Mouse (Mus musculus): Measurements from ENCODE around the gene Ric3.
A peak's percentile ranks its signal among the peaks of the same experiment; 100 is the strongest.
"Not testable (repeated sequence)": the region's sequence is repeated elsewhere in the genome, so short reads cannot be mapped to it uniquely, and the experiment has no call there.

Gene Ric3

DNA sequence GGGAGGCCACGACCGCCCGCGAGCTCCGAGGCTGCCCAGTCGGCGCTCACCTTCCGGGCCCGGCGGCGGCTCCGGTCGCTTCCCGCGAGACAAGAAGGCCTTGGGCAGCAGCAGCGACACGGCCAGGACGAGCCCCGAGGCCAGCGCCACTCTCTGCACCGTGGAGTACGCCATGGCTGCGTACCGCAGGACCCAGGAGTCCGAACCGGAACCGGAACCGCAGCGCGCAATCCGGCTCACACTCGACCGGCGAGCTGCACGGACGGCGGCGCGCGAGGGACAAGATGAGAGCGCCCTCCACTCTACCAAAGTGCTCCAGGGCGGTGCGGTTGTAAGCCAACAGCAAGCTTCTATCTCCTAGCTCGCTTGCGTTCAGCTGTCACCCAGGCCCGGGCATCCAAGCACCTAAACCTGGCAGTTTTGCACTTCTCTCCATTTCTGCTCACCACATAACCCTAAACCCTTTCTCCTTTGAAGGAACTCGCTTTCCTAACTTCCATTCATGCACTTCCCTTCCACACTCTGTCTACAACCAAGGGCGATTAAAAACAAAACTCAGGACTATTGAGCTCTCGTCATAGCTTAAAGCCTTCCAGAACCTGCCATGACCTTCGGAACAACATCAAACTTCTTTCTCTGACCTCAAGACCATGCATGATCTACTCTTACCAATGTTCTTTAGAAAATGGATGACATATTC, at the start of gene Ric3:
Gene Ric3, minus strand, starts transcription at position 219 of the 700 bp plus-strand sequence.
- DNase-seq (ENCODE audit: low spot score), result peak; percentile 41

DNA sequence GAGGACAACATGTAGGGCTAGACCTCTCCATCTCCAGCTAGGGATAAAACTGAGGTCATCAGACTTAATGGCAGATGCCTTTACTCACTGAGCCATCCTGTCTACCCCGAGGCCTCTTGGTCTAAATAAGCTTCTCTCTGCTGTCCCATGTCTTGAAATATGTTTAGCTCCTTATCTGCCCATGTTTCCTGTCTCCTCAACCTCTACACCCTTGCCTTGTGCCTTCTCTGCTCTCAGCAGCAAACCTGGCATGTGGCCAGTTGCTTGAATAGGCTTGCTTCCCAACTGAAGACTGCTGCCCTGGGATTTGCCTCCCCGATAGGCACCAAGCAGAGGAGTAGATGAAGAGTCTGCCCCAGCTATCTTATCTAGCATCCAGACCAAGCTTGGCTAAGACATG, 48.4 kb upstream of the Ric3 start:
- DNase-seq (ENCODE audit: low spot score), result no peak

DNA sequence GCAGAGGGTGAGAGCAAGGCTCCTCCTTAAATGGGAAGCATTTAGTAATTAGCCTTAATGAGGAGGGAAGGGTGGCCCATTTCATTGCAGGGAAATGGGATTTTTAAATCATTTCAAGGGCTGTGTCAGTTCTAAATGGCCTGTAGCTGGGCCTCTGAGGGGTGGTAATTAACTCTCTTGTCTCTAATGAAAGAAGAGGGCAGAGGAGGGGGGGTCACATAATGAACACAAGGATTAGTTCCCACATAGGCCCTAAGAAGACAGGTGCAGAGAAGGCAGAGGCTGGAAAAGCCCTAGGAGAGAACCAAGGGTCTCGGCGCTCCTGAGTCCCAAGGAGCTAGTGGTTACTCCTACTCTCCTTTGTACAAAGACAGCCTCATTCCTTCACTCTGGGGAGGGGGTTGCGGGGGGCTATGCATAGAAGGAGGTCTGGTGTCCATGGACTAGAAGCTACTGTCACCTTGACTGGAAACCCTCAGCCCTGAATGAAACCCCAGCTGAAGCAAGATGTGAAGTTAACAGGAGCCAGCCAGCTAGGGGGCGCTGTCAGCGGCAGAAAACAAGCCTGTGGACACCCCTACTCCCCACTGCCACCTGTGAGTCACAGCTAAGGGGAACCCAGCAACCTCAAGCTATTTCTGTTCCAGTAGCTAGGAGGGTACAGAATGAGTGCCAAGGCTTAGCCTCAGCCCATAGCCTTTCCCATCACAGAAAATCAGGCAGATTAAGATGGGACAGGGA, 47.0 kb upstream of the Ric3 start:
- no peak for DNase-seq (ENCODE audit: low spot score)

DNA sequence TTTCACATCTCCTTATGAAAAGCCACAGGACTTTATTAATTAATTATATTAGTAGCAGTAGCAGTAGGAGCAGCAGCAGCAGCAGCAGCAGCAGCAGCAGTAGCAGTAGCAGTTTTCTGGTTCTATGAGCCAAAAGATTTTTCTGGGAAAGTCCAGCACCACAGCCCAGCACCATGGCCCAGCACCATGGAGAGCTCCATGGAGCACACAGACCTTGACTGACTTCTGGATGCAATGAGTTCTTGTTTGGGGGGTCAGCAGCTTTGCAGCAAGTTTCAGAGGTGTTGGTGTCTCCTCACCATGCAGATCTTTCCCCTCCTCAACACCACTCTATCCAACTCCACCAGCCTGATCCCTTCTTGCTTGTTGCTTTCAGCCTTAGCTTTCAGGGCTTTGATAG, 46.3 kb upstream of the Ric3 start:
- DNase-seq (ENCODE audit: low spot score), result no peak

GRCm38 (mm10) chr7:109115929-109116328, 32.8 kb upstream of the Ric3 start:
- no peak for DNase-seq (ENCODE audit: low spot score)

GRCm38 (mm10) chr7:109115488-109115887, 32.4 kb upstream of the Ric3 start:
- DNase-seq (ENCODE audit: low spot score), result not testable (repeated sequence)

- no peak for DNase-seq (ENCODE audit: low spot score)
Measured at GRCm38 (mm10) chr7:109114950-109115349, 31.8 kb upstream of the Ric3 start.

DNA sequence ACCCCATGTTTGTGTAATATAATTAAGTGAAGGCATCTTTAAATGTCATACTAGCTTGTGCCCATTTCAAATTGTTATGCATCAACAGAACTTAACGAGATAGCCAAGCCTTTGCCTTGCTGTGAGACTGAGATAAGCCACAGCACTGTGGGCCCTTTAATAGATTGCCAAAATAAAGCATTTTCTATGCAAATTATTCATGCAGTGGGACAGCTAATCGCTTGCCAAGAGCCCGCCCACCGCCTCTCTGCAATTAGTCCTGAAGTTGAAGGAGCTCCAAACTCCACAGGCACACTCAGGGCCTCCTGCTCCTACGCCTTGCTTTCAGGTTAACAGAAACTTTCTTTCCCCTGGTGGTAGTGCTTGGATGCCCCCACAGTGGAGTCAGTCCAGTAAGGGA, 27.9 kb upstream of the Ric3 start:
- DNase-seq (ENCODE audit: low spot score), result no peak

GRCm38 (mm10) chr7:109104894-109105293, 21.8 kb upstream of the Ric3 start:
- DNase-seq (ENCODE audit: low spot score), result no peak

DNA sequence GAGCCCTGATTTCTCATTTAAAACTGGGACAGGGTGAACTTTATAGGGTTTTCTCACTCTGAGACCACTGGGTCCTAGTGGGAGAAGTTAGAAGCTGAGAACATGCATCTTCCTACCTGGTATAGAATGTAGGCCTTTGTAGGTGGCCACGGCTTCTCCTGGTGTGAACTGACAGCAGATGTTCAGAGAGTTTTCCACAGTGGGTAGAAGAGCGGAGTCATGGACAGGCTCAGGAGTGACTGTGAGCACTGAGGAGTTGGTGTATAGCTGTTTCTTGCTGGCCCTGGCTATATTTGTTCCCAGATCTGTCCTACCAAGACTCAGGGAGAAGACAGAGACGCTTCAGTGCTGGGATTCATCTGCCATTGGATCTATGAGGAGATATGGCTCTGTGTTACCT, 18.0 kb upstream of the Ric3 start:
- no peak for DNase-seq (ENCODE audit: low spot score)

DNA sequence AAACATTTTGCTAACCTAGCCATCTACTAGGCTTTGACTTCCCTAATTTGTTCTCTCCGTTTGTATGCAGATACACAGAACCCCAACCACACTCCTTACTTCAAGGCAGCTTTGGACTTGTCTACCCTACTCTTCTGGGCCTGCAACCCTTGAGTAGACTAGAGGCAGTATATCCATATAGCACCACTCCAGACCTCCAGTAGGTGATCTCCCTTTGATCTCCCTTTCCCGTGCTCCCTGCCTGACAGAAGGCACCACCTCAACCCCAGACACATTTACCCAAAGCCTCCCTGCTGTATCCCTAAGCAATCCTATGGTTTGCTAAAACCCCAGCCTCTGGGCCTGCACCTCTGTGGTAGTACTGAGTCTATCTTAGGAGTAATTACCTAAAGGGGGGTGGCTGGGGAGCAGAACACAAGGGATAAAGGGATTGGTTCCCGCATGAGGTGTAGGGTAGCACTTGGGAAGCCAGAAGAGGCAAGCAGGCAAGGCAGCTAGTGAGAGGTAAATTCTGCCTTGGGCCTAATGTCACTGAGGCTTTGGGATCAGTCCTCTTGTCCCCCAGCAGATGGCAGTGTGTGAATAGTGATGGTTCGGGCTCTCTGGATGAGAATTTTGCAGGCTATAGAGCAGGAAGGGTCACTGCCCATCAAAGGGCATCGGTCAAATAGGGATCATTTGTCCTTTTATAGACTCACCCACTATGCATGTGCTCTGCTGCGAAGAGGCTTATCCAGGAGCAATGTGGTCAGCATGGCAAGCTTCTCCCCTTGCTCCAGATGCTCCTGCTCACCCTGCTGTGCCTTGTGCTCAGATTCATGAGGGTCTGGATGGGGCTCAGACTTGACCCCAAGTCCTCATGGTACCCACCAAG, 15.3 kb upstream of the Ric3 start:
- peak; percentile 26 for DNase-seq (ENCODE audit: low spot score)

- no peak for DNase-seq (ENCODE audit: low spot score)
Measured at GRCm38 (mm10) chr7:109097203-109097602, 14.1 kb upstream of the Ric3 start.

DNA sequence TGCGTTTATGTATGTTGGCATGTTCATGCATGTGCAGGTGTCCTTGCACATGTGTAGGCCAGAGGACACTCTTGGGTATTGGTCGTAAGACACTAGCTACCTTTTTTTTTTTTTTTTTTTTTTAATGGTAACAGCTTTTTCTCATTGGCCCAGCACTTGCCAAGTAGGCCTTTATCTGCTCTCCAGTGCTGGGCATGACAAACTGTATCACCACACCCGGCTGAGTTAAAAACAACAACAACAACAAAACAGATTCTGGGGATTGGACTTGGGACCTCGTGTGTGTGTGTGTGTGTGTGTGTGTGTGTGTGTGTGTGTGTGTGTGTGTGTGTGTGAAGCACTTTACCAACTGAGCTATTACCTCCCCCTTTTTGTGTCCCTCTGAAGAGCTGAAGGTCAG, 13.5 kb upstream of the Ric3 start:
- no peak for DNase-seq (ENCODE audit: low spot score)

- DNase-seq (ENCODE audit: low spot score), result no peak
Measured at GRCm38 (mm10) chr7:109094294-109094693, 11.2 kb upstream of the Ric3 start.

DNA sequence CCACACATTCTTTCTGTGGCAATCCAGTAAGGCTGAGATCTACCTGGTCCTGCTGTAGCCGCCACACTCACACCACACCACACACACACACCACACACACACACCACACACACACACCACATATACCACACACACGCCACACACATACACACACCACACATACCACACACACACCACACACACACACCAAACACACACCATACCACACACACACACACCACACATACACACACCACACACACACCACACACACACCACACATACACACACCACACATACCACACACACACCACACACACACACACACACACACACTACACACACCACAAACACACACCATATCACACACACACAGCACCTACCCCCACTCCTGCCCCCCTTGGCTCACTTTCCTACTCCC, 8.2 kb upstream of the Ric3 start:
- not testable (repeated sequence) for DNase-seq (ENCODE audit: low spot score)

DNA sequence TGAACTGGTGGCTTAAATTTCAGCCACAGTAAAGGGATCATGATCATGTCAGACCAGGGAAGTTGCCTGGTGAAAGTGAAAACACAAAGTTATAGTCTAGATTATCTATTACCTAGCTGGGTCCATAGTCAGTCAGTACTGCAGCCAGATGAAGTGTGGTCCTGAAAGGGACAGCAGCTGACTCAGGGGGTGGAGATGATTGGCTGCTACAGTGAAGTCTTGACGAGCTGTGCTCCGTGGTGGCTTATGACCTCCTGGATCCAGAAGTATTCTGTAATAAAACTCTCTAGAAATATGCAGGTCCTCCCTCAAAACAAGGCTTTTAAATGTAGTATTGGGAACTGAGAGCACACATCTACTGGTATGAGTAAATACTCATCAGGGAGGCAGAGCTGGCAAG, 3.8 kb upstream of the Ric3 start:
- no peak for DNase-seq (ENCODE audit: low spot score)

DNA sequence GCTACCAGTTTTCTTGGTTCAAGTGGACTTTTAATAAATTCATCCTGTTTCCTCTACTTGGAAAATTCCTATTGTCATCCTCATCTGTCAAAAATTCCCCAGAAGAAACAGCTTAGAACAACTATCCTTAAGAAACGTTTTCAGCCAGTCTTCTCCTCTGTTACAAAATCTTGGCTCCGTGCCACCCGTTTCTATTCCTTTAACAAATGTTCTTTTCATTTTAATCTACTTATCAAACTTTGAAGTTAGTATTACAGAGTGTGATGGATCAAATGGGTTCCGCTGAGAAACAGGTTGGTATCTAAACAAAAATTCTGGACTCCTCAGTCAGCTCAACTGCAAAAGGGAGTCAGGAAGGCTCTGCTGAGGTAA, 668 bp upstream of the Ric3 start:
- no peak for DNase-seq (ENCODE audit: low spot score)

- peak; percentile 56 for DNase-seq (ENCODE audit: low spot score)
Measured at GRCm38 (mm10) chr7:109082269-109083112, 640 bp downstream of the Ric3 start.

DNA sequence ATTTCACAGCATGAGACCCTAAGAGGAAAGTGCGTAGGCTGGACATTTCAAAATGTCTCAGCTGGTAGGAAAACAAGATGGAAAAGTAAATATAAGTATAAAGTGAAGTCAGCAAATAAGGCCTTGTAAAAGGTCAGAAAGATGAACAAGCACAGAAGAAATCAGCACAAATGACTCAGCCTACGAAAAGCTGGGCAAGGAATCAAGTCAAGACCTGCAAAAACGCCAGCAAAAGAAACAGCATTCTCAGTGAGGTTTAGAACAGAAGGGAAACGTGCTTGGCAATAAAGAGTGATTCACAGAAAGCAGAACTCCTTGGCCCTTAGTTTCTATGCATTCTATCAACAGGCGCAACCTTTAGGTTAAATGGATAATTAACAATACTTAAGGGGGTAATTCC, 10.8 kb downstream of the Ric3 start:
- peak; percentile 14 for DNase-seq (ENCODE audit: low spot score)

GRCm38 (mm10) chr7:109069641-109070040, 13.5 kb downstream of the Ric3 start:
- DNase-seq (ENCODE audit: low spot score), result no peak

DNA sequence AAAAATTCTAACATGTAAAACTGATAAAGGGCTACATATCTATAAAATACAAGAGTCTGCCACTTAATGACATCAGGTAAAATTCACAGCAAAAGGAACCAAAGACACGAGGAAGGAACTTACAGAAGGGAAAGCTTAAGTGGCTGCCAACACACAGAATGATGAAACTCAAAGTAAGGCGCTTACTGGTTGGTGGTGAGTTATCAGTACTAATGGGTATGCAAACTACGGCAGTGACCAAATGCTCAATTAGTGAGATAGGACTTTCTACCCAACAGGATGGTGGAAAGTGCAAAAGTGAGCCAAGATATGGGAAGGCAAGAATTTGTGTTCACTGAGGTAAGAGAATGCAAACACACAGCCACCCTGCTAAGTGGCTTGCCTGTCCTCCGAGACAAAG, 23.6 kb downstream of the Ric3 start:
- no peak for DNase-seq (ENCODE audit: low spot score)

DNA sequence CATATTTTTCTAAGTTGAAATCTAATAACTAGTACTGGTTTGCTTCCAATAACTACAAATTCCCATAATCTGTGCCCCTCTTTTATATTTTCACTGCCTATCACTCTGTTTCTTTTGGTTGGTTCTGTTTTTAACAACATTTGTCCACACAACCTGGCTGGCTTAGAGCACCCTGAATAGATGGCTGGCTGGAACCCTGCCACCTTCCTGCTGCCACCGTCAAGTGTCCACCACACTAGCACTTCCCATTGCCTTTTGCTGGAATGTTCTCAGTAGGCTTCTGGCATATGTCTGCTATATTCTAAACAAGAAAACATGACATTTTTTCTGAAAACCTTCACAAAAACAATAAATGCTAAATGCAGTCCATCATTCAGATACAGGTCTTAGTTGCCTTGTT, 32.3 kb downstream of the Ric3 start:
- DNase-seq (ENCODE audit: low spot score), result no peak
